Mouse (Mus musculus) testis, adult 2 months (tissue): ENCODE measurements around the gene Zfp235. TPM values are rescaled to one million over a fixed set of nuclear protein-coding genes. Genes with fewer than 3 reads are reported as not detected.

ENCODE experiments used
- H3K27ac ChIP-seq: fragments of 200-500 bp; 2 replicates; pipeline ENCODE4 v1.5.1; 2012; ENCODE audit warnings: low read depth, low read length; ENCODE audit not compliant: control insufficient read depth, insufficient read depth
- H3K27me3 ChIP-seq: fragments of 200-500 bp; 2 replicates; pipeline ENCODE4 v1.6.1; 2012; ENCODE audit warnings: mild to moderate bottlenecking, low read length, moderate library complexity; ENCODE audit not compliant: control insufficient read depth, insufficient read depth
- H3K36me3 ChIP-seq: fragments of 200-500 bp; 2 replicates; pipeline ENCODE4 v1.6.1; 2012; ENCODE audit warnings: mild to moderate bottlenecking, low read length; ENCODE audit not compliant: control insufficient read depth, insufficient read depth
- H3K4me1 ChIP-seq: fragments of 200-500 bp; 2 replicates; pipeline ENCODE4 v1.6.1; 2012; ENCODE audit warnings: low read length; ENCODE audit not compliant: control insufficient read depth, insufficient read depth
- H3K4me3 ChIP-seq: fragments of 200-500 bp; 2 replicates; pipeline ENCODE4 v1.5.1; 2012; ENCODE audit warnings: low read depth, mild to moderate bottlenecking, low read length, moderate library complexity, mixed read lengths; ENCODE audit not compliant: control insufficient read depth
- CTCF ChIP-seq: fragments of 200-500 bp; IDR thresholded peaks from 2 replicates; pipeline ENCODE4 v1.5.1; 2012; ENCODE audit warnings: low read depth, mild to moderate bottlenecking, inconsistent platforms, low read length, moderate library complexity; ENCODE audit not compliant: control insufficient read depth, insufficient read depth, insufficient replicate concordance
- POLR2A ChIP-seq: fragments of 200-500 bp; IDR thresholded peaks from 2 replicates; pipeline ENCODE4 v1.6.1; 2012; ENCODE audit warnings: low read depth, mild to moderate bottlenecking, inconsistent platforms, low read length, moderate library complexity; ENCODE audit not compliant: control insufficient read depth
- polyA plus RNA-seq: library from polyadenylated mRNA; depleted of rRNA; stranded (reverse); fragments of >200 nt; gene quantifications from 2 replicates; pipeline ENCODE4 v1.2.3, GENCODE M21; 2012; rRNA removed

Zfp235 gene
- polyA plus RNA-seq, 1 experiment, result 1.4 TPM

DNA sequence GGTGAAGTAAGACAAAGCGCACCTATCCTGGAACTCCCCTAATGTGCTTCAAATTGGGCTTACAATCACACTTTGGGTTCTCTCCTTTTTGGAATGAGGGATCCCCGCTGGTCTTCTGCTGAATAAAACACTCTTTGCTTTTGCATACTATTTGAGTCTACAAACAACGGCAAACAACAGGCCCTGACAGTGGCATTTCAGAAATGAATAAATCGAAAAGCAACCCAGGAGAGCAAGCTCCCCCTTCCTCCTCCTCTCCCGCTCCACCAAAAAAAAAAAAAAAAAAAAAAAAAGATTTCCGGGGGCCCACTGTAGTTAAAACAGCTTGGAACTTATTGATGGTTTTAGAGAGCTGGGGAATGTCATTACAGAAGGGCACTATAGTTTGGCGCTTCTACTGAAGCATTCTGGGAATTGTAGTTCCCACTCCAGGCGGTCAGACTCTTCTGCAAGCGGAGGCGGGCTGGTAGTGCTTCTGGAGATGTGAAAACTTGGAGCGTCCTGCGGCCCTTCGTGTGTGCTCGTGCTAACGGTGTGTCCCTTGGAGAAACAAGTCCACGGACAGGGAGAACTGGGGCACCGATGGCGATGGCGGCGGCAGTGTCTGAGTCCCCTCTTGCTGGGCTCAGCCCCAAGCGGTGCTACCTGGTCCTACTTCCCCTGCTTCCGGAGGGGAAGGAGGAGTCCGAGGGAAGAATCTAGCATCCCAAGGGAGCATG, 40.8 kb downstream of the Zfp235 start, which contains the start of gene Zfp114:
Gene Zfp114, plus strand, starts transcription at position 443 of the 719 bp plus-strand sequence.
- H3K4me3 ChIP-seq, result peak within 1 kb of the TSS; percentile 79
- no peak within 1 kb of the TSS for H3K27ac ChIP-seq
- no peak for TF ChIP-seq POLR2A
- TF ChIP-seq CTCF, result no peak
- H3K27me3 ChIP-seq, result no peaks in the 10 kb centered on the region
- H3K4me1 ChIP-seq, result peaks cover 2% of the 10 kb centered on the region; the same call in 1 of the 2 replicates
- no peaks in the 10 kb centered on the region for H3K36me3 ChIP-seq

DNA sequence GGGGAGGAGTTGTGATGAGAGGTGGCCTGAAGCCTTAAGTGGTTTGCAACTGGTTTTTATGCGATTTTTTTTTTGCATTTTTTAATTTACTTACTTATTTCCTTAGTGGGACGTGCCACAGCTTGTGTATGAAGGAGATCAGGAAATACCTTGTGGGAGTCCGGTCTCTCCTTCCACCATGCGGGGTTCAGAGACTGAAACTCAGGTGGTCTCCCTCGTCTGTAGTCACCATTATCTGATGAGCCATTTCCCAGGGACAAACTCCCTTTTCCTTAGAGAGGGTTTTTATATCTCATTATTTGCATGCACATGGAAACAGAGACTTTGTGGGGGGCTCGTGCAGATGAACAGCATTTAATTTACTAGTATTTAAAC, 41.4 kb downstream of the Zfp235 start:
- no peak overlapping the region for H3K27ac ChIP-seq
- no peaks in the 10 kb centered on the region for H3K27me3 ChIP-seq
- H3K4me3 ChIP-seq, result peak overlapping the region; percentile 79
- H3K4me1 ChIP-seq, result peaks cover 2% of the 10 kb centered on the region; the same call in 1 of the 2 replicates
- TF ChIP-seq CTCF, result no peak
- no peak for TF ChIP-seq POLR2A
- no peaks in the 10 kb centered on the region for H3K36me3 ChIP-seq

DNA sequence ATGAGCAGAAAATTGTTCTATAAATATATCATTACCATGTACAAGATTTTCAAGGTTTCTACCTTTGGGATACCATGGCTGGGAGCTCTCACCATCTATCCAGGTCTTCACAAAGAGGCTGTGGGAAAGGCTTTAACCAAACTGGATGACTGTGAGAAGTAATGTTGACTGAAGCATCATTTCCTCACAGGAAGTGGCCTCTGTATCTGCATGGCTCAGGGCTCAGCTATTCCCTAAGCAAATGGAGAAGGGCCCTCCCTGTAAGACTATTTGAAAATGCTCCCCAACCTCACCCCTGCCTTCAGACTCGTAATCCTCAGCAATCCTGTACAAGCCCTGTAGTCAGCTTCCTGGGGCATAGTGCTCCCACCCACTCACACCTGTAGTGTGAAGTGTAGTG, 53.6 kb downstream of the Zfp235 start:
- Histone ChIP-seq H3K4me3 (no peak overlapping the region), H3K4me1 (no peaks in the 10 kb centered on the region), H3K36me3 (no peaks in the 10 kb centered on the region), H3K27ac (no peak overlapping the region), H3K27me3 (no peaks in the 10 kb centered on the region)
- no peak for TF ChIP-seq POLR2A
- no peak for TF ChIP-seq CTCF

DNA sequence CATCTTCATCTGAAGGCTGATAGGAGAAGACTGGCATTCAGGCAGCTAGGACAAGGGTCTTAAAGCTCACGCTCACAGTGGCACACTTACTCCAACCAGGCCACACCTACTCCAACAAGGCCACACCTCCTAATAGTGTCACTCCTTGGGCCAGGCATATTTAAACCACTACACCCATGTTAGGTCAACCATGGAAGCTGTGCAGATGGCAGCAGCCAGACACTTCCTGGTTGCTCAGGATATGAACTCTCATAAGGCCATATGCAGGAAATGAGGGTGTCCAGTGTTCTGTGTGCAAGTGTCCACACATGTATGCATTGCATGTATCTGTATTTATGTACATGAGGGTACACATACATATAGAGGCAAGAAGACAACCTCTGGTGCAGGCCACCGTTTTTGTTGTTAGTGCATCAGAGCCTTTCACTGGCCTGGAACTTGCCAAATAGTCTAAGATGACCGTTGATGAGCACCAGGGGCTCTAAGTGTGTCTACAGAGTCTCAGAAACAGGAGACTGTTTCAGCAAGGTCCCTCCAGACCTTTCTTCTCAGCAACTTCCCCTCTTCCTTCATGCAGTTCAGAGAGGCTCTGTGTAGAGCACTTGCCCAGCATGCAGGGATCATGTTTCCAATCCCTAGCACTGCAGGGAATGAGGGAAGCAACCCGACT, 55.1 kb downstream of the Zfp235 start:
- TF ChIP-seq CTCF (no peak), POLR2A (no peak)
- no peak overlapping the region for H3K27ac ChIP-seq
- no peak overlapping the region for H3K4me3 ChIP-seq
- no peaks in the 10 kb centered on the region for H3K27me3 ChIP-seq
- no peaks in the 10 kb centered on the region for H3K36me3 ChIP-seq
- no peaks in the 10 kb centered on the region for H3K4me1 ChIP-seq

DNA sequence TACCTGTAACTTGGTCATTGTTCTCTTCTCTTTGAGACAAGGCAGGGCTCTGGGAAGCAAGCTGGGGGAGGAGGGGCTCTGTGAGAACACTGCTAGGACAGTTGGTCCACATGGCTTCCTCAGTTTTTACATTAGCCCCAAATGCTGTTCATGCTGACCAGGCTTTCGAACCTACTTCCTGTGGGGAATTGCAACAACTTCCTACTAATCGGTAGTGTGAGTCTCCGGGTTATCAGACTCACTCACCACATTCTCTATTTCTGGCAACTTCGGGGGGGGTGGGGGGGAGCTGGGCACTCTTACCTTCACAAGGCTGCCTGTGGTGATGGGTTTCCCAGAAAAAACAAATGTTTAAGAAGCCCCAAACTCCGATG, 55.6 kb downstream of the Zfp235 start:
- Histone ChIP-seq H3K4me3 (no peak overlapping the region), H3K36me3 (no peaks in the 10 kb centered on the region), H3K27me3 (no peaks in the 10 kb centered on the region), H3K27ac (no peak overlapping the region), H3K4me1 (no peaks in the 10 kb centered on the region)
- no peak for TF ChIP-seq POLR2A
- no peak for TF ChIP-seq CTCF

DNA sequence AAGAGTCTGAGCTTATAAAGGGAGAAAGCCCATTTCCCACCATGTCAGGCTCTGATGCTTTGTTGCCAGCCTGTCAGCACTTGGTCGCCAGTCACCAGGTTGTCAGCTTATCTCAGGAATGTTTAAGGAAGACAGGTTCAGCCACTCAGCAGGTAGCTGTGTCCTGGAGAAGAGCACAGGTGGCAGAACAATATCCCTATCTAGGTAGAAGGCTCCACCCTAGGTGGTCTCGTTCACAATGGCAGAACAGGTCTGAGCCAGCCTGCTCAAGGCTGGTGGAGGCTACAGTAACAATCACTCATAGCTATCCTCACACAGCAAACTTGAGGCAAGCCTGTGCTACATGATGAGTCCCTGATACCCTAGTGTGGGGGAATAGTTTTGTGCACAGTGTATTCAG, 57.4 kb downstream of the Zfp235 start:
- no peaks in the 10 kb centered on the region for H3K4me1 ChIP-seq
- no peak for TF ChIP-seq POLR2A
- no peak for TF ChIP-seq CTCF

More for the DNA sequence above, 57.4 kb downstream of the Zfp235 start:
- Histone ChIP-seq H3K27me3 (no peaks in the 10 kb centered on the region), H3K4me3 (no peak overlapping the region), H3K36me3 (no peaks in the 10 kb centered on the region), H3K27ac (no peak overlapping the region)

Other genes starting within 250 kb of the Zfp235 start
- not detected in 2 replicates for gene Vmn1r178, start 242.2 kb upstream of the Zfp235 start, polyA plus RNA-seq
- gene Vmn1r179, start 207.2 kb upstream of the Zfp235 start, polyA plus RNA-seq, result not detected in 2 replicates
- not detected in 2 replicates for gene Vmn1r180, start 183.5 kb upstream of the Zfp235 start, polyA plus RNA-seq
- 0.82 and 2.4 TPM in 2 replicates for gene Vmn1r181, start 159.6 kb upstream of the Zfp235 start, polyA plus RNA-seq
- 0.07 TPM in 1 of 2 replicates, not detected in the other for gene V1rd19, start 132.5 kb upstream of the Zfp235 start, polyA plus RNA-seq
- gene Vmn1r183, start 80.9 kb upstream of the Zfp235 start, polyA plus RNA-seq, result 0.01 and 0.04 TPM in 2 replicates
- gene Zfp180, start 52.2 kb upstream of the Zfp235 start, polyA plus RNA-seq, result 7.3 TPM in 2 replicates
- gene Zfp112, start 21.9 kb upstream of the Zfp235 start, polyA plus RNA-seq, result 0.46 and 0.67 TPM in 2 replicates
- 0.11 and 0.16 TPM in 2 replicates for gene Zfp114, start 40.9 kb downstream of the Zfp235 start, polyA plus RNA-seq
- 0.57 and 0.67 TPM in 2 replicates for gene Zfp111, start 77.3 kb downstream of the Zfp235 start, polyA plus RNA-seq
- 0.70 and 0.84 TPM in 2 replicates for gene Zfp109, start 103.4 kb downstream of the Zfp235 start, polyA plus RNA-seq
- gene Zfp108, start 120.6 kb downstream of the Zfp235 start, polyA plus RNA-seq, result 0.26 and 0.31 TPM in 2 replicates
- gene Zfp93, start 136.3 kb downstream of the Zfp235 start, polyA plus RNA-seq, result 3.9 and 4.6 TPM in 2 replicates
- gene Zfp61, start 167.1 kb downstream of the Zfp235 start, polyA plus RNA-seq, result 12.1 and 12.4 TPM in 2 replicates
- 10.5 and 10.8 TPM in 2 replicates for gene Zfp94, start 182.5 kb downstream of the Zfp235 start, polyA plus RNA-seq
- 277 and 339 TPM in 2 replicates for gene Tescl, start 199.8 kb downstream of the Zfp235 start, polyA plus RNA-seq
- 1.7 and 2.3 TPM in 2 replicates for gene Lypd5, start 215.0 kb downstream of the Zfp235 start, polyA plus RNA-seq
- 2.5 and 3.8 TPM in 2 replicates for gene Kcnn4, start 236.1 kb downstream of the Zfp235 start, polyA plus RNA-seq